Mouse (Mus musculus) T-cell, adult 2 months (primary cell): ENCODE results near the gene Tas1r3.

Experiments
- DNase-seq: peaks from one replicate; pipeline ENCODE4 v3.0.0; 2022; ENCODE audit warnings: low spot score

Tas1r3 gene

GRCm38 (mm10) chr4:155863001-155863400 lies at the start of gene Tas1r3:
TSS of gene Tas1r3 (minus strand) at chr4:155863362.
- DNase-seq, result no peak

GRCm38 (mm10) chr4:155908751-155909150 lies 45.6 kb upstream of the Tas1r3 start:
- DNase-seq, result no peak

GRCm38 (mm10) chr4:155908281-155908680 lies 45.1 kb upstream of the Tas1r3 start:
- no peak for DNase-seq

DNA sequence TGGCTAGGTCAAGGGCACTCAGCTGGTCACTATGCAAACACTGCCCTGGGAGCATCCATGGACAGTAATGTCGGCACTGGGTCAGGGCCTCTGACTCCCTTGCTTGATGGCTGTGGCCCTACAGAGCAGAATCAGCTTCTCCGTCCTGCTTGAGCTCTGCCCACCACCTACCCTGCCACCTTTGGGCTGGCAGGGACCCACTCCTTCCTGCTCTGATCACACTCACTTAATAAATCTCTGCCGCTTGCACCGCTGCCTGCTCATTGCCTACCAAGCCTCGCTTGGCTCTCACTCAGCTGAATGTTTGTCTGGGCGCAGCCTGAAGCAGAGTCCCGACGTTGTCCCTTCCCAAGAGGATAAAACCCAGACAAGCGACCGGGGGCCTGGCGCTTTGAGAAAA lies 43.8 kb upstream of the Tas1r3 start:
- DNase-seq, result no peak

GRCm38 (mm10) chr4:155906125-155906524 lies 43.0 kb upstream of the Tas1r3 start:
- no peak for DNase-seq

DNA sequence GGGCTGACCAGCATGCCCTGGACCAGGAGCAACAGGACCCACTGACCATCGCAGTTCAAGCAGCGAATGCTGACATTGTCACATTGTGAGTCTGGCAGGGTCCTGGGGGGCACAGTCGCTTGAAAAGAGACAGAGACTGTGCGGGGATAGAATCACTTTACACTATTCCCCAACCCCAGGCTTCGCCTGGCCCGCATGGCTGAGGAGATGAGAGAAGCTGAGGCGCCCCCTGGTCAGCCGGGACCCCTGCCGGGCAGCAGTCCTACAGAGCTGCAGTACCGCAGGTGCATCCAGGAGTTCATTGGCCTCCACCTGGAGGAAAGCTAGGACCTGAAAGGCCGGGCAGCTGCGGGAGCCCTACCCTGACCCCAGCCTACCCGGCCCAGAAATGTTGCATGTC lies 42.5 kb upstream of the Tas1r3 start:
- DNase-seq, result no peak

DNA sequence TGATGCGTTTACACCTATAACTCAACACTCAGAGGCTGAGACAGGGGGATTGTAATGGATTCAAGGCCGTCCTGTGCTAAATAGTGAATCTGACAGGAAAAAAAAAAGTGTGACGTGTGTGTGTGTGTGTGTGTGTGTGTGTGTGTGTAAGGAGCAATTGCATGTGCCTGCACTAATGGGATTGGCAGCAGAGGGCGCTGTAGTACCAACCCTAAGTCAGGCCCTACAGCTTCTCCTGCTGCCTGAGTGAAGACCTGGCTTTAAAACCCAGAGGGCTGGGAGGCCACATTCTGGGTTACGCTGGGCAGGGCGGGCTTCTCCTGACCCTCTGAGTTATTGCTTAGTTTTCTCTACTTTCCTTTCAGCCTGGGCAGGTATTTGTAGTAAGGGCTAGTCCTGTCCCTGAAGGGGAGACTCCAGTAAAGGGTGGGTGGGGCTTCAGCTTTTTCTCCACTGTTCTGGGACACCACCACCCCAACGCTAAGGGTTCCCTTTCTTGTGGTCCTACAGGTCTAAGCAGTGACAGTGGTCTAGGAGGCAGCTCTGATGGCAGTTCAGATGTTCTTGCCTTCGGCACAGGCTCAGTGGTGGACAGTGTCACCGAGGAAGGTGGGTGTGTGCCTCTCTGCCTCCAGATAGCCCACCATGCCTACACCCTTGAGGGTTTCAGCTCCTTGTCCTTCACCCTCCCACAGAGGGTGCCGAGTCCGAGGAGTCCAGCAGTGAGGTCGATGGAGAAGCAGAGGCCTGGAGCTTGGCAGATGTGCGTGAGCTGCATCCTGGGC lies 41.3 kb upstream of the Tas1r3 start:
- DNase-seq, result no peak

GRCm38 (mm10) chr4:155903246-155903645 lies 40.1 kb upstream of the Tas1r3 start:
- DNase-seq, result no peak

DNA sequence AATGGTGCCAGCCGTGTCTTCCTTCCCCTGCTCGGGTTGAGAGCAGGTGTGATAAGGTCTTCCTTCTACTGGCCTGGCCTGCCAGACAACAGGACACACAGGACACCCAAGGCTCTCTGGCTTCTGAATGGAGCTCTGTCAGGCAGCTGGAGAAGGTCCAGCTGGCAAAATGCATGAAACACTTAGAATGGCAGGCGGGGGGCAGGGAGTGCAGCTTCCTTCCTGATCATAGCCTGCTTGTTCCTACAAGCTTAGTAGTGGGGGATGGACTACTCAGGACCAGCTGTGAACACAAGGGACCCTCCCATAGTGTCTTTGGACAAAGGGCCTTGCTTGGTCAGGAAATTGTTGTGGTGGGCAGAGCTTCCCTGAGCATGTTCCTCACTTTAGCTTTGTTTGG lies 38.0 kb upstream of the Tas1r3 start:
- no peak for DNase-seq

GRCm38 (mm10) chr4:155899355-155899754 lies 36.2 kb upstream of the Tas1r3 start:
- DNase-seq, result no peak

DNA sequence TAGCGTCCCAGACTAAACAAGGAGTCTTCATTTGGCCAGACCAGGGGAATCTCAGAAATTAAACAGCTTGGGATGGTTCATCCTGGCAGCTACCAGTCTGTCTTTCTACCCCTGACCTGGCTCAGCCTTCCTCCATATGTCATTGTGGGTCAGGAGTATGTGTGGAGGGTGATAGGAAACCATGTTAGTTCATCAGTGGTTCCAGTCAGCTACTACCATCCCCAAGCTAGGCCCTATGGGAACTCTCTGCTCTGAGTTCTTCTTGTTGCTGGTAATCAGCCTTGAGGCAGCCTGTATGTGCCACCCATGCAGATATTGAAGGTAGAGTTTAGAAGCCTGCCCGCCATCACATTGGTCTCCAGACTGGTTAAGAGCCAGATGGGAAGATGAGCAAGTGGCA lies 35.2 kb upstream of the Tas1r3 start:
- no peak for DNase-seq

GRCm38 (mm10) chr4:155896461-155896860 lies 33.3 kb upstream of the Tas1r3 start:
- no peak for DNase-seq

GRCm38 (mm10) chr4:155895826-155896225 lies 32.7 kb upstream of the Tas1r3 start:
- no peak for DNase-seq

DNA sequence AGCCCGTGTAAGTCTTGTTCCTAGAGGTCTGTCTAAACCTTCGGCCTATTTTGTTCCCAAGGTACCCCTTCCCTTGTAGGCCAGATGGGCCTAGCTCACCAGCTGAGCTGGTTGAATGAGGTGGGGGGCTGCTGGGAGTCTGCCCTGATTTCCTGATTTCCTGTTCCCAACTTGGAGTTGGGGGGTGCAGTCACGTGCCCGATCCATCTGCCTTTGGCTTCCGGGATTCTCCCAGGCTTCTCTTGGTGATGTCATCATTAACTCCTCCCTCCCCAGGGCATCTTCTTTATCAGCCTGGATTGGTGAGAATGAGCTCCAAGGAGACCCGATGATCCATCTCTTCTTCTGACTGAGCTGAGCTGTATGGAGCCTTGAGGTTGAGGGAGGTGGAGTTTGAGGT lies 32.1 kb upstream of the Tas1r3 start:
- DNase-seq, result no peak

DNA sequence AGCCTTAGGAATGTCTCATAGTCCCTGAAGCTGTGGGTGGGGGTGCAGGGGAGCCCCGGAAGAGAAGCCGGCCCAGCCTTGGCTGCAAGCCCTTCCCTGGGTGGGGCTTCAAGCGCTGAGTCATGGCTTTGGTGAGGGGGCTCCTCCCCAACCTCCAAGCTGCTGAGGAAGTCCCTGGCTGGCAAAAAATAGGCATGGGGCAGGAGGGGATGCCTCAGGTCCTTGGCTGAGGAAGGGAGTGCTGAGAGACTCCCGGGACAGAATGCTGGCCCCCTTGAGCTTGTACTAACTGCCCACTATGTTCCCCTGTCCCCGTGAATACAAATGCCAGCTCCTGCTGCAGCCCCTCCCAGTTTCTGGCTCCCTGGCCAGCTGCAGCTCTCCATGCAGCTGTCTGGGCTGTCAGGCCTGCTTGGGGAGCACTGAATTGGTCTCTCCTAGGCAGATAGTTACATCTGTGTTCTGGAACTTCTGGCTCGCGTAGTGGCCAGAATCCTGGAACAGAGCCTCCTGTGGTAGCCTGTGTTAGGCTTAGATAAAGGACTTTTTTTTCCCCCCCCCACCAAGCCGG lies 31.2 kb upstream of the Tas1r3 start:
- peak; percentile 35 for DNase-seq

- DNase-seq, result no peak
Measured at GRCm38 (mm10) chr4:155893212-155893690, 30.1 kb upstream of the Tas1r3 start.

DNA sequence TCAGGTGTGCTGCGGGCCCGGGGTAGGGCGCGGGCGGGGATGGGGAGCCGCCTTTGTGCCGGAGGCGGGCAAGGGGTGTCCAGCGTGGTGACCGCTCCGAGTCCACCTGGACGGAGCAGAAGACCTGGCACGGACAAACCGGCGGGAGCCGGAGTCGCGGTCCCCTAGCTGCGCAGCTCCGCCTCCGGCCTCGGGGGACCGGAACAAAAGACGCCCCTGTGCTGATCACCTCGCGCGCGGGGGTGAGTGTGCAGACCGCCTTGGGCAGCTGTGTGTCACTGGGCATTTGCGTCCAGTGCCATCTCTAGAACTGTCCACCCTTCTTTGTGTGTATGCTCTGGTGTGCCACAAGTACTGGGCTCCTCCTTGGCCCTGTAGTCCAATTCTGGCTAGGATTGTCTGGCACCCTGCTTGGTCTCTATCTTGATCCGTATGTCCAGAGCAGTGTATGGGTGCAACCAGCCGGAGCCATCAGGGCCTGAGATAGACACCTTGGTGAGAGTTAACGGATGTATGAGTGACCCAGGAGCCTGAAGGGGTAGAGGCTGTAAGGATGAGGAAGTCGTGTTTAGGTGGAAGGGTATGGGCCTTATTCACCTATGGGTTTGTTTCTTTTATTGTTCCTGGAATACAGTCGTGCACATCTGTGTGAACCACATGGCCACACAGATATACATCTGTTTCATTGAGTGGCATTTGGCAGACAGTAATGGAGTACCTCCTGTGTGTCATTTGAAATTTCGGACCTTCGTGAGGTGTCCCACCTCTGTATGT lies 29.5 kb upstream of the Tas1r3 start:
- DNase-seq, result no peak

GRCm38 (mm10) chr4:155892017-155892416 lies 28.9 kb upstream of the Tas1r3 start:
- peak; percentile 80 for DNase-seq

GRCm38 (mm10) chr4:155891551-155892001 lies 28.4 kb upstream of the Tas1r3 start, which contains the start of the genes Pusl1 and Acap3:
TSS of gene Pusl1 (minus strand) at chr4:155891781.
TSS of gene Acap3 (plus strand) at chr4:155891822.
- DNase-seq, result peak; percentile 97

- no peak for DNase-seq
Measured at GRCm38 (mm10) chr4:155891011-155891471, 27.9 kb upstream of the Tas1r3 start.

GRCm38 (mm10) chr4:155889316-155889715 lies 26.2 kb upstream of the Tas1r3 start:
- DNase-seq, result no peak

GRCm38 (mm10) chr4:155888181-155888580 lies 25.0 kb upstream of the Tas1r3 start:
- DNase-seq, result no peak

DNA sequence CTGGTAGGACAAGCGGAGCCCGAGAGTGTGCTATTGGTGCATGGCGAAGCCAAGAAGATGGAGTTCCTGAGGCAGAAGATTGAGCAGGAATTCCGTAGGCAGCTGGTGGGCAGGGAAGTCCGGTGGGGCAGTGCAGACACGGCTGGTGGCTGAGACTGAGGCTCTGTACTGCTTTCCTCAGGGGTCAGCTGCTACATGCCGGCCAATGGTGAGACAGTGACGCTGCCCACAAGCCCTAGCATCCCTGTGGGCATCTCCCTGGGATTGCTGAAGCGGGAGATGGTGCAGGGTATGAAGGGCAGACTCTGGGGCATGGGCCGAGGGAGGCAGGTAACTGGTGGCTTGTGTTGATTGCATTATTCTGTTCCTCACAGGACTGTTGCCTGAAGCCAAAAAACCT lies 24.5 kb upstream of the Tas1r3 start:
- DNase-seq, result no peak
